Mouse (Mus musculus): Measurements from ENCODE around the gene Cltb.
A peak's percentile ranks its signal among the peaks of the same experiment; 100 is the strongest.

The Cltb gene

DNA sequence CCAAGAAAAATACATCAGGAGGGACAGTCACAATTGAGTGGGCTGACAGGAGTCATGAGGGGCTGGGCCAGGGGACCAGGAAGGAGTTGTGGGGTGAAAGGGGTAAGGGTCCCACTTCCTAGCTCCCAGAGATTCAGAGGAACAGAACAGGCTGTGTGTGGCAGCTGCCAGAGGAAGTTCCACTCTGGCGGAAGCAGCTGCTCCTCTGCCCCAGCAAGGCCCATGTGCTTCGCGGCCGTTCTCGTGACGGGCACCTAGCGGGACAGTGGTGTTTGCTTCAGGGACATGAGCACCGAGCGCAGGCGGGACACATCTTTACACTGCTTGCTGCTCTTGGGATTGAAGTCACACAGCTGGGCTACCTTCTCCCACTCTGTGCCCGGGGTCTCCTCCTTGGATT, 17.5 kb downstream of the Cltb start:
- DNase-seq: no peak

- no peak for DNase-seq
These were observed 19.3 kb downstream of the Cltb start for GRCm38 (mm10) chr13:54591776-54592356.

- DNase-seq: peak; percentile 99
These were observed 20.9 kb downstream of the Cltb start, which contains the start of the genes Nop16 and Higd2a for GRCm38 (mm10) chr13:54589996-54590951. Gene Nop16 (minus strand): TSS chr13:54590090. Gene Higd2a (plus strand): TSS chr13:54590207.

- DNase-seq: no peak
These were observed 21.6 kb downstream of the Cltb start for GRCm38 (mm10) chr13:54589414-54589995.

DNA sequence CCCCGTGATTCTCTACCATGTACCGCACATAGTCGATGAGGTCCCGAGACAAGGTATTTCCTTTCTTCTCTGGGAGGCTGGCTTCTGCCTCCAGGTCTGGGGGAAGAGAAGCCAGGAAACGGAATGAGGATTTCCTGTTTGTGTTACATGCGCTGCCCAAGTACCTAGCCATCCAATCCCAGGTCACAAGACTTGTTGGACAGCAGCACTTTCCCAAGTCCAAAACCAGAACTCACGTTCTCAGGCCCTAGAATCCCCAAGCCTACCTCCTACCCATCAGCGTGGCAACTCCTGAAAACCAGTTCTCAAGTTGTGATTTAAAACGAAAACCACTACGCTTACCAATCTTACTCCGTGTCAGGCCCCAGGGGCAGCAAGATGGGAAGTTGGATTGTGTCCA, 25.3 kb downstream of the Cltb start:
- no peak for DNase-seq

GRCm38 (mm10) chr13:54582860-54583259, 28.3 kb downstream of the Cltb start:
- DNase-seq: peak; percentile 56

DNA sequence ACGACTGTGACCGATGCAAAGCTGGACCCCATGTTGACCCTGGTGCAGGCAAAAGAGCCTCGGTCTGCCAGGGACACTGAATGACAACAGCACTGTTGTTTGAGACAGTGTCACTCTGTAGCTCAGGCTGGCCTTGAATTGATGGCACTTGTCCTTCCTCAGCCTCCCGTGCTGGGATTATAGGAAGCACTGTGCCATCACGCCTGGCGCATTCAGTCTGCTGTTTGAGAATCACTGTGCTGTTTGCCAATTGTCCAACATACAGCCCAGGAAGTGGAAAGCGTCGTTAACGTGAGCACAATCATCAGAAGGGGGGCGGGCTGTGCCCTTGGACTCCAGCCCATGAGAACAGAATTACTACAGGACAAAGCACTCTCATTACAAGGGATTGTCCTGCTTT, 29.0 kb downstream of the Cltb start:
- no peak for DNase-seq

- peak; percentile 34 for DNase-seq
These were observed 29.8 kb downstream of the Cltb start for GRCm38 (mm10) chr13:54581385-54581784.

DNA sequence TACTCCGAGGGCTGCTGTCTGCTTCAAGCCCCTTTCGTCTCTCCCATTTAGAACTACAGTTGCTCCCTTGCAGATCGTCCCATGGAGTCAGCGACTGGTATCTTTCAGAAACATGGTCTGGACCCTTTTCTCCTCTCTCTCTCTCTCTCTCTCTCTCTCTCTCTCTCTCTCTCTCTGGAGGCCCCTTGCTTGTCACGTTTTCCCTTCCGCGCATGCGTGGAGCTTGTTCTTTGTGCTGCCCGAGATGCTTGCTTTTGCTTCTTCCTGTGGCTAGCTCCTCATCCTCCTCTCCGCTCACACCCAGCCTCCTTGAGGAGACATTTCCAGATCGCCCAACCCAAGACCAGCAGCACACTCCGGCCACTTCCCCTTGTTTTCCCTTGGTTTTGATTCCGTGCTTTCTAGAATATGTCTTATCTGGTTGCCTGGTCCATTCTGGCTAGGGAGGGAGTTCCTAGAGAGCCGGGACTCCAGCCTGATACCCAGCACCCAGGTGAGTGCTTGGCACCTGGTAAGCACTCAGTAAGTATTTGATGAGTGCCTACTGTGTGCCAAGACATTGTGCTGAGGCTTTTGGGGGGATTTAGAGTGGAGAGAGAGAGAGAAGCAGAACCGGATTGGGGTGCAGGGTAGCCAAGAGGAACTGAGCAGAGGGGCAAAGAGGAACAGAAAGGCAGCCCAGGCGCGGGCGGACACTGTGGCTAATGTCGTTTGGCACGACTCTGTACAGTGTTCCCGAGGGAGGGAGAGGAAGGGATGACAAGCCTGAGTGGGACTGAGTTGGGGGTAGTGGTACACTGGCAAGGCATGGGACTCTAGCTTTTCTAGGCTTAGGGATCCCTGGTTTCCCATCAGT, 33.3 kb downstream of the Cltb start:
- no peak for DNase-seq

DNA sequence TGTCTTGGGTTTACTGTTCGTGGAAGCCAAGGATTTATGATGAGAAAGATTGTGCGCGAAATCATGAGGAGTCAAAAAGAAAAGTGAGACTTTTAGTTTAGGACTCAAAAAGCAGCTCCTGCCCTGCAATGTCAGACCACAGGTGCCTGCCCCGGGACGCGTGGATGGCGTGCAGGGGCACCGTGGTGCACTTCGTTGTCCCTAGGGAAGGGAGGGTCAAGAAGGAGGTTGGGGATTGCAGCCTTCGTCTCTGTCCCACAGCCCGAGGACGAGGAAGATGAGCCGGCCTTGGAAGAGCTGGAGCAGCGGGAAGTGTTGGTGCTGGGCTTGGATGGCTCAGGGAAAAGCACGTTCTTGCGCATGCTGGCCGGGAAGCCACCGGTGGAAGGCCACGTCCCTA, 35.7 kb downstream of the Cltb start:
- DNase-seq: no peak

- peak; percentile 78 for DNase-seq
These were observed 36.2 kb downstream of the Cltb start, which contains the start of gene Arl10 for GRCm38 (mm10) chr13:54574854-54575481. Gene Arl10 (plus strand): TSS chr13:54575015.

DNA sequence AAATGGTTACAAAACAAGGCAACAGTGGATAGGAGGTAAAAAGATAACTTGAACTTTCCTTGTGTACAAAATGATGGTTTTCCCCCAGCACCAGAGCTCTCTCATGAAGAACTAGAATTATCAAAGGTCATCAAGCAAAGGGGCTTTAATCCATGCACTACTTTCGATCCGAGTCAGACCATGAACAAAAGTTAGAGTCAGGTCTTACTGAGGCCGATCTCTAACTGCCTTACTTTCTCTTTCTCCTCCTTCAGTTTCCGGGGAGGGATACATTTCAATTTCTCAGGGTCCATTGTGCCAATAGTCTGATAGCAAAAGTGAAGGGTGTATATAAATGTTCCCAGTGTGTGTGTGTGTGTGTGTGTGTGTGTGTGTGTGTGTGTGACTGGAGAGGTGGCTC, 38.5 kb downstream of the Cltb start:
- DNase-seq: no peak

GRCm38 (mm10) chr13:54571637-54572036, 39.5 kb downstream of the Cltb start:
- no peak for DNase-seq

- DNase-seq: no peak
These were observed 40.4 kb downstream of the Cltb start for GRCm38 (mm10) chr13:54570736-54571135.

DNA sequence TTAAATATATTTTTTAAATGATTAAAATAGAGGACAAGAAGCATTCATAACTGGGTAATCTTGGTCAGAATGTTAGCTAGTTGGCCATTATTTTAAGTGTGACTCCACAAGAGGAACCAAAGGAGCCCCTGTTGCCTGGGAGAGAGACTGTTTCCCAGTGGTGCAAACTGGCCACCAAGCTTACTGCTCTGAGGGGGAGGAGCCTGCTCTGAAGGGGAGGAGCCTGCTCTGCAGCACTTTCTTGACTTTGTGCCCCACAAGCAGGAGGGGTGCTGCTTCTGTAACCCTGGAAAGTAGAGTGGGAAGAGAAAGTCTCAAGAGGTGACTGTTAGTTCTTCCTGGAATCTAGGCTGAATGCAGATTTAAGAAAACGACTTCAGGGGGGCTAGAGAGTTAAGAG, 41.9 kb downstream of the Cltb start:
- DNase-seq: no peak

DNA sequence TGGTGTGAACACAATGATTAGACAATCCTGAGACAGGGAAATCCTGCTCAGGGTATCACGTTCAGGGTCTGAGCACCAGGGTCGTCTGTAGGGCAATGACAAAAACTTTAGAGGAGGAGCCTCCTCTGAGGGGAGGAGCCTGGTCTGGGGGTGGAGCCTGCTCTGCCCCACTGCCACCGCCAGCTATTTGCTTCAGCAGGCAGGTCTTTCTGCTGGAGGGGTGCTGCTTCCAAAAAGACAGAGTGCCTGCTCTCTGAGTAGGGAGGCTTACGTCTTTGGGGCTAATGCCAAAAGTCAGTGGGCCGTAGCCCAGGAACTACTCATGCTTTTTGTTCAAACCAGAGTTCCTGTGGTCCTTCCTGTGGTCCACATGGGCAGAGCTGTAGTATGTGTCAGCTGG, 42.8 kb downstream of the Cltb start:
- peak; percentile 44 for DNase-seq

GRCm38 (mm10) chr13:54565594-54566345, 45.4 kb downstream of the Cltb start:
- peak; percentile 88 for DNase-seq

DNA sequence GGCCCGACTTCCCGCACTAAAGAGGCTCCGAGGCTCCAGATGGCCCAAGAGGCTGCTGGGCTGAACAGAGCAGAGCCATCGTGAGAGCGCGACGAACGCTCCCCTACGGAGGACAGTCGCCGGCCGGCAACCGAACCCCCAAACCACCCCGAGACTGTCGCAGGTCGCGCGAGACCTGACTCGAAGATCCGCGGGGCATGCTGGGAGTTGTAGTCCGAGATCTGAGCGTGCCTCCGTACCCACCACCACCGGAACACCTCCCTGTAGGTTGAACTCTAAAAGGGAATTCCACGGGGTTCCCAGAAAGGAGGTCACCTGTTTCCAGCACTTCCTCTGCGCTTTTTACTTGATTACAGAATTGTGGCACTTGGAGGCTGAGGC, 46.0 kb downstream of the Cltb start, which contains the start of gene 4833439L19Rik:
TSS of gene 4833439L19Rik (minus strand) at position 235 of the 381 bp plus-strand sequence.
- DNase-seq: peak; percentile 93

GRCm38 (mm10) chr13:54564232-54565200, 46.6 kb downstream of the Cltb start:
- DNase-seq: no peak

DNA sequence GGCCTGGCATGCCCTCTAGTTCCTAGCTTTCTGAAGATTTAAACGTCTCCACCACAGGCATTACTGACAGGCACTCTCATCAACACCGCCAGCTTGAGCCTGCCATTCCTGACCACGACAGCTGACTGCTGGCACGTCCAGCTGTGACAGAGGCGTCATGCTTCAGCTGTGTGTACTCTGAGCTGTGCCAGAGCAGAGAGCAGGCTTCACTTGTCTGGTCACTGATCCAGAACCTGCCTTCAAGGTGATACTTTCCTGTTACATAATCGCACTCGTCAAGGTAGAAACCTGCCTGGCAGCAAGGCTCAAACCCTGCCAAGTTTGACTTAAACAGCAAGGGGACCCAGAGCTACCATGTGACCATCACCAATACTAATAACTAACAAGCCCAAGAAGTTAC, 48.6 kb downstream of the Cltb start:
- DNase-seq: peak; percentile 98

All from kidney, adult 11 months (tissue).